Mouse (Mus musculus) brain, embryonic 14.5 days (tissue): ENCODE results near the gene Ppef1.

ENCODE experiments used
- CTCF ChIP-seq: fragments of 200-500 bp; IDR thresholded peaks from 2 replicates; pipeline ENCODE4 v1.5.1; 2012; ENCODE audit warnings: inconsistent platforms, mild to moderate bottlenecking, moderate library complexity, borderline replicate concordance; ENCODE audit not compliant: insufficient read depth, insufficient read length; ENCODE audit errors: extremely low read depth
- POLR2A ChIP-seq: fragments of 200-500 bp; IDR thresholded peaks from 2 replicates; pipeline ENCODE4 v1.6.1; 2012; ENCODE audit warnings: mild to moderate bottlenecking, inconsistent platforms, borderline replicate concordance; ENCODE audit not compliant: poor library complexity, insufficient read depth, insufficient read length, severe bottlenecking; ENCODE audit errors: extremely low read depth

DNA sequence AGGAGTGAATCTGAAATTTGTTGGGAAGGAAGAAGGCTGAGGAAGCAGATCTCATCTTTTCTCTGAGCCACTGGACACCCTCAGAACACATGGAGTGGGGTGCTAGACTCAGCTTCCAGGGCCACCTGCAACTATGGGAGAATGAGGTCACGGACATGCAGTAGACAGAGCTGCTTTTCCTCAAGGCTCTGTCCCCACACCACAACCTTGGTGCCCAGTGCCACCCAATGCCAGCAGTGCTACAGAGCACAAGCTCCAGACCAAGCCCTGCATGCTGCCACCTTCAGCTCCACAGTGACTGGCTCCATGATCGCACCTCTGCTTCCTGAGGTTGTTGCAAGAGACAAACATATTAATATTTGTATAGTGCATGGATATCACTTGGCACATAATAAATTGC lies 132.2 kb downstream of the Ppef1 start:
- TF ChIP-seq POLR2A (no peak), CTCF (no peak)
